Mouse (Mus musculus): ENCODE measurements at regions not wholly inside any gene's neighbourhood (a gene's known extent, or its start where the extent isn't known, plus 50 kb on each side); places are given as distances from the start of the nearest gene placed in this dataset.
A peak's percentile ranks its signal among the peaks of the same experiment; 100 is the strongest.

DNA sequence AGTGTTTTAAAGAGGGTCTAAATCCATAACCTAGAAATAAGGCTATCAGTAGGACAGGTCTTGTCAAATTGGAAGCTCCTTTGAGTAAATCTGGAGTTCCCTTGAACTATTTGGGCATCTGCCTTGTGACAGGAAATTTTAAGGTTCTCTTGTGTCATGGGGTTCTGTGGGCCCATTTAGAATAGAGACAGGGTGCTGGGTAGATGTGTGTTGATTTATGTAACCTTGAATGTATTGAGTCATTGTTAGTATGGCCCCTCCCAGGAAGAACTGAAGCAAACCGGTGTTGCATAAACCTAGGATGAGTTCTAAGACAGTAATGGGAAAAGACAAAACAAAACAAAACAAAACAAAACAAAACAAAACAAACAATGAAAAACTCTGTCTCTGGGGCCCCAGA is 1404.6 kb upstream of the Lrrc6 start:
- Histone ChIP-seq H3K4me2 (ENCODE audit: low read depth, low read length) (no peak overlapping the region), H3K27me3 (ENCODE audit: insufficient read depth, low read length) (no peaks in the 10 kb centered on the region), H3K27ac (ENCODE audit: low read depth) (no peak overlapping the region), H3K4me1 (ENCODE audit: insufficient read depth) (no peaks in the 10 kb centered on the region), H3K4me3 (ENCODE audit: low read depth, low read length) (no peak overlapping the region), H3K9me3 (ENCODE audit: low read length) (no peaks in the 10 kb centered on the region), H3K36me3 (replicated peaks; ENCODE audit: insufficient read depth, low read length) (no peaks in the 10 kb centered on the region), H3K9ac (replicated peaks) (no peak overlapping the region)
- 53% methylated on average over 1 of the region's 1 CpGs for WGBS (ENCODE audit: insufficient replicate concordance)
- TF ChIP-seq CTCF (IDR thresholded peaks at IDR 0.05; ENCODE audit: low read depth) (no peak), EP300 (IDR thresholded peaks at IDR 0.05; ENCODE audit: low read depth) (no peak)
- ATAC-seq (no peak), DNase-seq (no peak)

DNA sequence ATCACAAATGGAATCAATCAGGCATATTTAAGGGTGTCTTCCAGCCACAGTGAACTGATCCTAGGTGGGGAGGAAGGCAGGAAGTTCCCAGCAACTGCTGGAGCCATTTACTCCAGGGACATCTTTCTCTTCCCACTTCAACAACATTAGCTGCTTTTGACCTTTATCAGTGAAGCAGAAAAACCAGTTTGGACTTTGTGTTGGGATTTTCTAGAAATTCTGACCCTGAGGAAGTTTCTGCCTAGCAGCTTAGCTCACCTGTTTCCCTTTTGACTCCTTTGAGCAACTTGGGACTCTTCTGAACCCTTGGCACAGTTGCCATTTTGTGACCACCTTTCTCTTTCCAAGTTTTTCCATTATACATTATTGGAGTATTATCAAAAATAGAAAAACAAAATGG is 1403.9 kb upstream of the Lrrc6 start:
- TF ChIP-seq CTCF (IDR thresholded peaks at IDR 0.05; ENCODE audit: low read depth) (no peak), EP300 (IDR thresholded peaks at IDR 0.05; ENCODE audit: low read depth) (no peak)
- no peaks in the 10 kb centered on the region for H3K36me3 ChIP-seq (replicated peaks; ENCODE audit: insufficient read depth, low read length)
- no peak overlapping the region for H3K9ac ChIP-seq (replicated peaks)
- no peaks in the 10 kb centered on the region for H3K9me3 ChIP-seq (ENCODE audit: low read length)
- no peak overlapping the region for H3K27ac ChIP-seq (ENCODE audit: low read depth)
- no peak overlapping the region for H3K4me2 ChIP-seq (ENCODE audit: low read depth, low read length)
- DNase-seq (no peak), ATAC-seq (no peak)
- H3K27me3 ChIP-seq (ENCODE audit: insufficient read depth, low read length): no peaks in the 10 kb centered on the region
- H3K4me1 ChIP-seq (ENCODE audit: insufficient read depth): no peaks in the 10 kb centered on the region
- no peak overlapping the region for H3K4me3 ChIP-seq (ENCODE audit: low read depth, low read length)

- H3K9me3 ChIP-seq (ENCODE audit: low read length): no peaks in the 10 kb centered on the region
- peak; percentile 48; the same call in 1 of the 2 replicates for ATAC-seq
- peak overlapping the region; percentile 34; the same call in 1 of the 2 replicates for H3K27ac ChIP-seq (ENCODE audit: low read depth)
- no peak overlapping the region for H3K9ac ChIP-seq (replicated peaks)
- no peaks in the 10 kb centered on the region for H3K27me3 ChIP-seq (ENCODE audit: insufficient read depth, low read length)
- H3K4me3 ChIP-seq (ENCODE audit: low read depth, low read length): no peak overlapping the region
- H3K4me1 ChIP-seq (ENCODE audit: insufficient read depth): no peaks in the 10 kb centered on the region
- H3K4me2 ChIP-seq (ENCODE audit: low read depth, low read length): no peak overlapping the region
- no peak for TF ChIP-seq CTCF (IDR thresholded peaks at IDR 0.05; ENCODE audit: low read depth)
- TF ChIP-seq EP300 (IDR thresholded peaks at IDR 0.05; ENCODE audit: low read depth): no peak
- DNase-seq: peak; percentile 16
- H3K36me3 ChIP-seq (replicated peaks; ENCODE audit: insufficient read depth, low read length): no peaks in the 10 kb centered on the region
- 46% methylated on average over 2 of the region's 2 CpGs for WGBS (ENCODE audit: insufficient replicate concordance)
Observed at GRCm38 (mm10) chr15:67902982-67903381, 1402.3 kb upstream of the Lrrc6 start.

DNA sequence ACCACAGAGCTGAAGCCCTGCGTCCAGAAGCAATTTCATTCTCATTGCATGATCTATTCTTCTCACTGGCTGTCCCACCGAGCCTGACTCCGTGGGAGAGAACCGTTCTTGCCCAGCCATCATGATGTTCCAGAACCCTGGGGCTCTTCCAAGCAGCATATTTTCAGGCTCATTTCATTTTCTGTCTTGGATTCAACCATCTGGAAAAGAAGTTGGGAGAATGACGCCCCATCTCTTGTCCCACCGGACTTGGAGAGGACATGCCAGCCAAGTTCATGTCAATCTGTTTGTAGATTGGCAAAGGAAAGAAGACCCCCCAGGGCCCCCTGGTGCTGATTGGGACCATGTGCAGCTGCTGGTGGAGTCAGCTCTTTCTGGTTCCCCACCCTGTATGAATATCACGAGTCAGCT is 1400.5 kb upstream of the Lrrc6 start:
- no peaks in the 10 kb centered on the region for H3K4me1 ChIP-seq (ENCODE audit: insufficient read depth)
- H3K4me2 ChIP-seq (ENCODE audit: low read depth, low read length): no peak overlapping the region
- TF ChIP-seq CTCF (IDR thresholded peaks at IDR 0.05; ENCODE audit: low read depth): no peak
- TF ChIP-seq EP300 (IDR thresholded peaks at IDR 0.05; ENCODE audit: low read depth): no peak
- no peak for DNase-seq
- H3K4me3 ChIP-seq (ENCODE audit: low read depth, low read length): no peak overlapping the region
- H3K36me3 ChIP-seq (replicated peaks; ENCODE audit: insufficient read depth, low read length): no peaks in the 10 kb centered on the region
- no peaks in the 10 kb centered on the region for H3K27me3 ChIP-seq (ENCODE audit: insufficient read depth, low read length)
- H3K9ac ChIP-seq (replicated peaks): no peak overlapping the region
- 75% methylated on average over 7 of the region's 7 CpGs for WGBS (ENCODE audit: insufficient replicate concordance)
- H3K9me3 ChIP-seq (ENCODE audit: low read length): no peaks in the 10 kb centered on the region
- H3K27ac ChIP-seq (ENCODE audit: low read depth): no peak overlapping the region
- no peak for ATAC-seq

DNA sequence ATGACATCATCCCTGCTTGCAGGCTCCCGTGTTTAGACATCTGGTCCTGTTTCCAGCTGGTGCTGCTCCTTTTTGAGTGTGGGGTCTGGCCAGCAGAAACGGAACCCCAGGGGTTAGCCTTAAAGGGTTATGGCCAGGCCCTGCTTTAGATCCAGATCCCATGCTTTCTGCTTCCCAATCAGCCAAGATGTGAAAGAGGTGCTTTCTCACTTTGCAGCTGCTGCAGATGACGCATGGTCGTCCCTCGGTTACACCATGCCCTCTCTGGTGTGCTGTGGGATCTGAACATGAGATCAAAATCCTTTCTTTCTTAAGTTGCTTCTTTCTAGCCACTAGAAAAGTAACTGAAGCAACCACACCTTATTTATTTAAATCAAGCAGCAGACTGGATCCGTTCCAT is 1399.1 kb upstream of the Lrrc6 start:
- Histone ChIP-seq H3K4me3 (ENCODE audit: low read depth, low read length) (no peak overlapping the region), H3K4me2 (ENCODE audit: low read depth, low read length) (no peak overlapping the region), H3K4me1 (ENCODE audit: insufficient read depth) (no peaks in the 10 kb centered on the region), H3K27me3 (ENCODE audit: insufficient read depth, low read length) (no peaks in the 10 kb centered on the region), H3K27ac (ENCODE audit: low read depth) (no peak overlapping the region), H3K36me3 (replicated peaks; ENCODE audit: insufficient read depth, low read length) (no peaks in the 10 kb centered on the region), H3K9ac (replicated peaks) (no peak overlapping the region), H3K9me3 (ENCODE audit: low read length) (no peaks in the 10 kb centered on the region)
- no peak for ATAC-seq
- no peak for DNase-seq
- TF ChIP-seq CTCF (IDR thresholded peaks at IDR 0.05; ENCODE audit: low read depth) (no peak), EP300 (IDR thresholded peaks at IDR 0.05; ENCODE audit: low read depth) (no peak)
- 76% methylated on average over 6 of the region's 6 CpGs for WGBS (ENCODE audit: insufficient replicate concordance)

- Histone ChIP-seq H3K9ac (replicated peaks) (no peak overlapping the region), H3K27ac (ENCODE audit: low read depth) (no peak overlapping the region), H3K36me3 (replicated peaks; ENCODE audit: insufficient read depth, low read length) (no peaks in the 10 kb centered on the region), H3K9me3 (ENCODE audit: low read length) (no peaks in the 10 kb centered on the region), H3K27me3 (ENCODE audit: insufficient read depth, low read length) (no peaks in the 10 kb centered on the region), H3K4me1 (ENCODE audit: insufficient read depth) (no peaks in the 10 kb centered on the region), H3K4me3 (ENCODE audit: low read depth, low read length) (no peak overlapping the region), H3K4me2 (ENCODE audit: low read depth, low read length) (no peak overlapping the region)
- TF ChIP-seq EP300 (IDR thresholded peaks at IDR 0.05; ENCODE audit: low read depth) (no peak), CTCF (IDR thresholded peaks at IDR 0.05; ENCODE audit: low read depth) (no peak)
- no peak for DNase-seq
- WGBS (ENCODE audit: insufficient replicate concordance): 71% methylated on average over 3 of the region's 3 CpGs
- ATAC-seq: no peak
Observed at GRCm38 (mm10) chr15:67898959-67899403, 1398.3 kb upstream of the Lrrc6 start.

- Histone ChIP-seq H3K4me3 (ENCODE audit: low read depth, low read length) (no peak overlapping the region), H3K4me2 (ENCODE audit: low read depth, low read length) (no peak overlapping the region), H3K27ac (ENCODE audit: low read depth) (no peak overlapping the region), H3K9me3 (ENCODE audit: low read length) (no peaks in the 10 kb centered on the region), H3K4me1 (ENCODE audit: insufficient read depth) (no peaks in the 10 kb centered on the region), H3K9ac (replicated peaks) (no peak overlapping the region), H3K27me3 (ENCODE audit: insufficient read depth, low read length) (no peaks in the 10 kb centered on the region), H3K36me3 (replicated peaks; ENCODE audit: insufficient read depth, low read length) (no peaks in the 10 kb centered on the region)
- WGBS (ENCODE audit: insufficient replicate concordance): 65% methylated on average over 3 of the region's 3 CpGs
- DNase-seq (no peak), ATAC-seq (no peak)
- no peak for TF ChIP-seq CTCF (IDR thresholded peaks at IDR 0.05; ENCODE audit: low read depth)
Observed at GRCm38 (mm10) chr15:67892066-67892465, 1391.4 kb upstream of the Lrrc6 start.
